Mouse (Mus musculus) lung, adult 2 months (tissue): ENCODE data around the gene Mast4. TPM values are rescaled to one million over a fixed set of nuclear protein-coding genes. Genes with fewer than 3 reads are reported as not detected.
A peak's percentile ranks its signal among the peaks of the same experiment; 100 is the strongest.

ENCODE experiments used
- DNase-seq: peaks from one replicate; pipeline ENCODE4 v3.0.0; 2022
- H3K4me1 ChIP-seq: fragments of 200-500 bp; 2 replicates; pipeline ENCODE4 v1.6.1; 2011; ENCODE audit warnings: low read length; ENCODE audit not compliant: control insufficient read depth, insufficient read depth
- H3K4me3 ChIP-seq: fragments of 200-500 bp; replicated peaks from 2 replicates; pipeline ENCODE3; 2011; ENCODE audit warnings: low read depth, mild to moderate bottlenecking, control low read depth, low read length; ENCODE audit errors: extremely low read depth
- CTCF ChIP-seq: fragments of 200-500 bp; IDR thresholded peaks from 2 replicates; pipeline ENCODE4 v1.5.1; 2011; ENCODE audit warnings: mild to moderate bottlenecking, low read length, control low read depth; ENCODE audit not compliant: insufficient read depth
- POLR2A ChIP-seq: fragments of 200-500 bp; IDR thresholded peaks from 2 replicates; pipeline ENCODE4 v1.6.1; 2011; ENCODE audit warnings: low read depth, mild to moderate bottlenecking, control low read depth, low read length, borderline replicate concordance; ENCODE audit errors: extremely low read depth
- WGBS: fragments of 180-500 bp; shearing (Covaris S2); methylation state at CpG from one replicate; pipeline ENCODE4 v1.1.7; 2018; 5-methylcytosine and 5-hydroxymethylcytosine counted together
- polyA plus RNA-seq: library from polyadenylated mRNA; depleted of rRNA; stranded (reverse); fragments of >200 nt; gene quantifications from 2 replicates; pipeline ENCODE4 v1.2.3, GENCODE M21; 2012

Mast4 gene
- polyA plus RNA-seq, 1 experiment, result 14.9 TPM

DNA sequence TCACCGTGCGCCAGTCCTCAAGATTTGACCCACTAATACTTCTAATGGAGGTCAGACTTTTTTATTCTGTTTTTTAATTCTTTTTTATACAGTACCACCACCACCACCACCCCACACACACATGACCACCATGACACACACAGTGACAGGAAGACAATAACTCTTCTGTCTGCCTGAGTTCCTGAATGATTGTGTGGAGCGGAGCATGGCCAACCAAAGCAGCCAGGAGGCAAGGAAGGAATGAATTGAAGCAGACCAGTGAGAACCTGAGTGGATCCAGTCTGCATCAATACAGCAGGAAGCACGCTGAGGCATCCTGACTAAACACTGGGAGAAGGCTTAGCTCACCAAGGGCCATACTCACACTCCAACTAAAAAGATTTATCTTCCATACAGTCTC, 219.2 kb downstream of the Mast4 start:
- Histone ChIP-seq H3K4me3 (no peak overlapping the region), H3K4me1 (no peaks in the 10 kb centered on the region)
- 93% methylated on average over 4 of the region's 4 CpGs for WGBS
- no peak for TF ChIP-seq POLR2A
- no peak for TF ChIP-seq CTCF
- no peak for DNase-seq

DNA sequence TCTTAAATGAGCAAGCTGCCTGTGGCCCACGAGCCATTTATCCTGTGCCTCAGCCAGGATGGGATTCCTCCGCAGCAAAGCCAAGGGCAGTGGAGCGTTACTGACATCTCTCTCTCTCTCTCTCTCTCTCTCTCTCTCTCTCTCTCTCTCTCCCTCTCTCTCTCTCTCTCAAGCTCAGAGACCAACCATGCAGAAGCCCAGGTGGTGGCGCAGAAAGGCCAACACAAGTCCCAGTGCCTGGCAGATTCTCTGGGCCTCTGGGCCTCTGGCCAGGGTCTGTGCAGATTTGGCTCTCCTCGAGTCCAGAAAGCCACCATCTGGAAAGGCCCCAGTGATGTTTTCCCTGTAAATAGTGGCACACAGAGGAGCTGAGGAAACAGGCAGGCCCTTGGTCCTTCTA, 220.0 kb downstream of the Mast4 start:
- DNase-seq, result no peak
- TF ChIP-seq CTCF (no peak), POLR2A (no peak)
- WGBS, result 54% methylated on average over 5 of the region's 5 CpGs
- no peak overlapping the region for H3K4me3 ChIP-seq
- H3K4me1 ChIP-seq, result no peaks in the 10 kb centered on the region

DNA sequence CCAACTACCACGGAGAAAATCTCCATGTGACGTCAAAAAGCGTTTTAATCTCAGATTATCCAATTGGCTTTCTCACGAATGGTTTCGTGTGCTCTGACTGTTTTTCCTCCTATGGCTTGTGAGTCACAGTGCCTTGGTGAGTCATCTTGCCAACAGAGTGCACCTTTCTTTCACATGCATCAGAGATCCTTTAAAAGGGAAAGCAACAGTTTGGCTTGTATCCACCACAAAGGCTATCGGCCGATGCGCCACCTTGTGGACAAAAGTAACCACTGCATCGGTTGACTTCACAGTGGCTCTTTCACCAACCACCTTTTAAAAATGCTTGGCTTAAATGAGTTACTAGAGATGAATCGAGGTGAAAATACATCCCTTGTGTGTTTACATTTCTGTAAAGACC, 224.4 kb downstream of the Mast4 start:
- Histone ChIP-seq H3K4me3 (no peak overlapping the region), H3K4me1 (no peaks in the 10 kb centered on the region)
- 20% methylated on average over 10 of the region's 10 CpGs for WGBS
- TF ChIP-seq POLR2A, result no peak
- TF ChIP-seq CTCF, result peak; percentile 92
- DNase-seq, result peak; percentile 53

GRCm38 (mm10) chr13:103107362-103107761, 226.9 kb downstream of the Mast4 start:
- TF ChIP-seq CTCF (no peak), POLR2A (no peak)
- no peaks in the 10 kb centered on the region for H3K4me1 ChIP-seq
- no peak overlapping the region for H3K4me3 ChIP-seq
- DNase-seq, result no peak
- WGBS, result 71% methylated on average over 5 of the region's 5 CpGs

- no peak overlapping the region for H3K4me3 ChIP-seq
- TF ChIP-seq POLR2A, result no peak
- no peak for TF ChIP-seq CTCF
- no peak for DNase-seq
- 56% methylated on average over 6 of the region's 6 CpGs for WGBS
- no peaks in the 10 kb centered on the region for H3K4me1 ChIP-seq
These were observed 231.7 kb downstream of the Mast4 start for GRCm38 (mm10) chr13:103102598-103102997.

- H3K4me1 ChIP-seq, result peaks cover 2% of the 10 kb centered on the region; the same call in 1 of the 2 replicates
- WGBS, result 2% methylated on average over 28 of the region's 28 CpGs
- DNase-seq, result peak; percentile 11
- TF ChIP-seq POLR2A (no peak), CTCF (no peak)
- H3K4me3 ChIP-seq, result peak overlapping the region; percentile 44
These were observed 237.7 kb downstream of the Mast4 start for GRCm38 (mm10) chr13:103096346-103097150.

GRCm38 (mm10) chr13:103095491-103095890, 238.8 kb downstream of the Mast4 start:
- TF ChIP-seq POLR2A (no peak), CTCF (no peak)
- H3K4me3 ChIP-seq, result no peak overlapping the region
- WGBS, result 40% methylated on average over 7 of the region's 7 CpGs

DNA sequence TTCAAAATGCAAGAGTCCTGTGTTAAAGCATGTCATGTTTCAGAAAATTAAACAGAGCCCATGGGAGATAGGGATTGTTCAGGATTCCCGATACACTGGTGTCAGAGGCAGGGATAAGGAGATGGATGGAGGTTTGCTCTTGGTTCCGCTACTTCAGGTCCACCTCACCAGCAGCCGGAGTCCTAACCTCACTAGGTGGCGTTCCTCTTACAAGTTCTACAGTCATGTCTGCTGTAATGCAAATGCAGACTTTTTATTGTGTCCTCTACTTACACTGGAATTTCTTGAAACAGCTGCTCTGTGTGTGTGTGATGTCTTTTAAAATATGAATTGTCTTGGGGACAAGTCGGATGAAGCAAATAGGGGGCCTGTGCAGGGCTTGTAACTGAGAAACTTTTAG, 239.7 kb downstream of the Mast4 start:
- Histone ChIP-seq H3K4me1 (peaks cover 2% of the 10 kb centered on the region; the same call in 1 of the 2 replicates), H3K4me3 (no peak overlapping the region)
- no peak for DNase-seq
- 66% methylated on average over 5 of the region's 5 CpGs for WGBS
- TF ChIP-seq CTCF (no peak), POLR2A (no peak)

More at GRCm38 (mm10) chr13:103095491-103095890, 238.8 kb downstream of the Mast4 start:
- H3K4me1 ChIP-seq, result peaks cover 2% of the 10 kb centered on the region; the same call in 1 of the 2 replicates
- no peak for DNase-seq

- no peak for DNase-seq
- 73% methylated on average over 1 of the region's 1 CpGs for WGBS
- Histone ChIP-seq H3K4me1 (peaks cover 2% of the 10 kb centered on the region; the same call in 1 of the 2 replicates), H3K4me3 (no peak overlapping the region)
- TF ChIP-seq POLR2A, result no peak
These were observed 240.6 kb downstream of the Mast4 start for GRCm38 (mm10) chr13:103093713-103094112.

DNA sequence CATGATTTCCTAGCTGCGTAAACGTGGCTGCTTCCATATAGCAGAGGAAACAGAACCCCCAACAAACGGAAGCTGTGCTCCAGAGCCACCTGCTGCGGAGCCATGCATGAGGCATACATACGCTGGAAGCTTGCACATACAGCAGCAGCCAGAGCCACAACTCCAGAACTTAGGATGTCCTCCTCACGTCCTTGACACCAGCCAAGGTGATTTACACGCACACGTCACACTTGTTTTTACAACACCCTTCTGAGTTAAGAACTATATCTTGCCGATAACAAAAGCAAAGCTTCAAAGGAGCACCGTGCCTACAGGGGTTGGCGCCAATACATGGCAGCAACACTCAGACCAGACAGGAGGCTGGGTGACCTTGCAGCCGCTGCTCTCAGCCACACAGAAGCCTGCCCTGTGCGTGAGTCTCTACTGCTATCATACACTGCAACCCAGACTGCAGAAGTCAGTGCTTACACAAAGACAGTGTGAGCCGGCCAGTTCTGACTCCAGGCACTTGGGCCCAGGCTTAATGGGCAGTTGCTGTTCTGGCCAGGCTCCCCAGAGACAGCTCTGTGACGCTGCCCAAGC, 248.7 kb downstream of the Mast4 start:
- Histone ChIP-seq H3K4me1 (no peaks in the 10 kb centered on the region), H3K4me3 (no peak overlapping the region)
- TF ChIP-seq POLR2A, result no peak
- TF ChIP-seq CTCF, result no peak
- DNase-seq, result no peak
- WGBS, result 65% methylated on average over 15 of the region's 15 CpGs
